Mouse (Mus musculus) layer of hippocampus, adult 18-20 months (tissue): ENCODE measurements at regions not wholly inside any gene's neighbourhood (a gene's known extent, or its start where the extent isn't known, plus 50 kb on each side); places are given as distances from the start of the nearest gene placed in this dataset.

Source experiments
- DNase-seq, 2 experiments: peaks; one replicate each; pipeline ENCODE4 v3.0.0; 2022; ENCODE audit warnings: low spot score in 2 of 2

GRCm38 (mm10) chr14:25317680-25318471 lies 141.1 kb upstream of the Zmiz1 start:
- peak; percentile 79 to 89 for DNase-seq

GRCm38 (mm10) chr14:25318909-25319308 lies 140.1 kb upstream of the Zmiz1 start:
- DNase-seq: no peak

GRCm38 (mm10) chr14:25320141-25320540 lies 138.8 kb upstream of the Zmiz1 start:
- peak; percentile 19 to 37 for DNase-seq

GRCm38 (mm10) chr14:25323542-25324484 lies 135.2 kb upstream of the Zmiz1 start:
- no peak for DNase-seq

GRCm38 (mm10) chr14:25325887-25326286 lies 133.1 kb upstream of the Zmiz1 start:
- no peak for DNase-seq

GRCm38 (mm10) chr14:25328230-25328629 lies 130.8 kb upstream of the Zmiz1 start:
- DNase-seq: no peak

GRCm38 (mm10) chr14:25334186-25334585 lies 124.8 kb upstream of the Zmiz1 start:
- no peak for DNase-seq

GRCm38 (mm10) chr14:25336875-25337274 lies 122.1 kb upstream of the Zmiz1 start:
- no peak for DNase-seq

GRCm38 (mm10) chr14:25338404-25339051 lies 120.5 kb upstream of the Zmiz1 start:
- no peak for DNase-seq

- DNase-seq: no peak
Observed at GRCm38 (mm10) chr14:25340845-25341244, 118.1 kb upstream of the Zmiz1 start.

- no peak for DNase-seq
Observed at GRCm38 (mm10) chr14:25341848-25342427, 117.0 kb upstream of the Zmiz1 start.

GRCm38 (mm10) chr14:25342865-25343565 lies 116.0 kb upstream of the Zmiz1 start:
- no peak for DNase-seq

- DNase-seq: no peak
Observed at GRCm38 (mm10) chr14:25345995-25346394, 113.0 kb upstream of the Zmiz1 start.

GRCm38 (mm10) chr14:25346813-25347610 lies 112.0 kb upstream of the Zmiz1 start:
- peak; percentile 47 to 84 for DNase-seq

- no peak for DNase-seq
Observed at GRCm38 (mm10) chr14:25350282-25350964, 108.6 kb upstream of the Zmiz1 start.

GRCm38 (mm10) chr14:25353804-25354203 lies 105.2 kb upstream of the Zmiz1 start:
- DNase-seq: peak in 1 of 2 experiments; percentile 38

GRCm38 (mm10) chr14:25354288-25354850 lies 104.6 kb upstream of the Zmiz1 start:
- no peak for DNase-seq

- DNase-seq: no peak
Observed at GRCm38 (mm10) chr14:25357805-25358204, 101.2 kb upstream of the Zmiz1 start.

- DNase-seq: no peak
Observed at GRCm38 (mm10) chr14:25359824-25360294, 99.1 kb upstream of the Zmiz1 start.
